Mouse (Mus musculus) brain, embryonic 14.5 days (tissue): ENCODE measurements around the gene Pdcd6. TPM values are rescaled to one million over a fixed set of nuclear protein-coding genes. Genes with fewer than 3 reads are reported as not detected.

ENCODE experiments used
- DNase-seq: peaks from one replicate; pipeline ENCODE4 v3.0.0-alpha.2; 2011; ENCODE audit warnings: low read depth
- CTCF ChIP-seq: fragments of 200-500 bp; IDR thresholded peaks from 2 replicates; pipeline ENCODE4 v1.5.1; 2012; ENCODE audit warnings: inconsistent platforms, mild to moderate bottlenecking, moderate library complexity, borderline replicate concordance; ENCODE audit not compliant: insufficient read depth, insufficient read length; ENCODE audit errors: extremely low read depth
- POLR2A ChIP-seq: fragments of 200-500 bp; IDR thresholded peaks from 2 replicates; pipeline ENCODE4 v1.6.1; 2012; ENCODE audit warnings: mild to moderate bottlenecking, inconsistent platforms, borderline replicate concordance; ENCODE audit not compliant: poor library complexity, insufficient read depth, insufficient read length, severe bottlenecking; ENCODE audit errors: extremely low read depth
- polyA plus RNA-seq: library from polyadenylated mRNA; depleted of rRNA; stranded (reverse); fragments of >200 nt; gene quantifications from 2 replicates; pipeline ENCODE4 v1.2.3, GENCODE M21; 2012; rRNA removed

The Pdcd6 gene
- polyA plus RNA-seq, 1 experiment = 112 TPM

DNA sequence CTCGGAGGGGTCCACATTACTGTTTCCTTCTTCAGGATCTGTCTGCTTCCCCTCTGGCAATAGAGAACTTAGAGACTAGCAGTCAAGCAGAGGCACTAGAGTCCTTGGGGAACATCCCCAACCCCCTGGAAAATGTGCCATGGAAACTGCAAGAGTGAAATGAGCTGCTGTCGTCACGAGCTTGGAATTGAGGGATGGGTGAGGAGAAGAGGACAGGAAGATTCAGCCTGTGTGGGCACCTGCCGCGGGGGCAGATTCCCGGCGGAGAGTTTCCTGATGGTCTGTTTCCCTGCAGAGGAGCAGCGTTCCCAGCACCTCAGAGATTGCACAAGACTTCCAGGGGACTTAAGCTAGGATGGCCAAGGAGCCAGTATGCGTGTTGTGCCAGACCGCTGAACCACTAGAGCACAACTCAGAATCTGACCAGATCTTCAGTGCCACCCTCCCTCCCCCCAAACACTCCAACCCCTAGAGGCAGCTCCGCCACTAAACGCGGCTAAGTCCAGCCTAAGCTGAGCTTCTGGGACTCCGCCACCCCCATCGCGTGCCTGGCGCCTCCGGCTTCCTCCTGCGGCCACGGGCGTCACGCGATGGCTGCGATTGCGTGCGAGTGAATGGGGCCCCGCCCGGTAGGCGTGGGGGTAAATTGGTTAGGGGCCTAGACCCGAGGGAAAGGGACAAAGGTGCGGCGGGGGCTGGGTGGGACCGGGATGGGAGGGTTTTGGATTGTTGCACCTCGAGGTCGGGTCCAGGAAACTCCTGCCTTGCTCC is 57.7 kb downstream of the Pdcd6 start:
- no peak for TF ChIP-seq CTCF
- no peak for TF ChIP-seq POLR2A
- peak; percentile 58 for DNase-seq

Other genes with a start within 250 kb of the Pdcd6 start
- 0.01 and 0.04 TPM in 2 replicates for gene Slc9a3, start 196.1 kb downstream of the Pdcd6 start, polyA plus RNA-seq
- gene Exoc3, start 108.8 kb downstream of the Pdcd6 start, polyA plus RNA-seq = 60.1 and 71.8 TPM in 2 replicates
- gene Ahrr, start 25.2 kb downstream of the Pdcd6 start, polyA plus RNA-seq = 2.0 and 2.5 TPM in 2 replicates
- 127 and 146 TPM in 2 replicates for gene Sdha, start 32.7 kb upstream of the Pdcd6 start, polyA plus RNA-seq
- 14.7 and 19.8 TPM in 2 replicates for gene Ccdc127, start 32.7 kb upstream of the Pdcd6 start, polyA plus RNA-seq
- gene Lrrc14b, start 46.4 kb upstream of the Pdcd6 start, polyA plus RNA-seq = 0.11 TPM in 1 of 2 replicates, not detected in the other
- gene Zfp72, start 73.3 kb upstream of the Pdcd6 start, polyA plus RNA-seq = 1.8 and 2.4 TPM in 2 replicates
- 38.5 and 60.1 TPM in 2 replicates for gene Ftl1-ps1, start 82.1 kb upstream of the Pdcd6 start, polyA plus RNA-seq
- 5.8 and 7.3 TPM in 2 replicates for gene Zfp825, start 176.4 kb upstream of the Pdcd6 start, polyA plus RNA-seq